Mouse (Mus musculus): ENCODE data around the gene Rhbdl3.
"Not testable (repeated sequence)": the region's sequence is repeated elsewhere in the genome, so short reads cannot be mapped to it uniquely, and the experiment has no call there.

Gene Rhbdl3

DNA sequence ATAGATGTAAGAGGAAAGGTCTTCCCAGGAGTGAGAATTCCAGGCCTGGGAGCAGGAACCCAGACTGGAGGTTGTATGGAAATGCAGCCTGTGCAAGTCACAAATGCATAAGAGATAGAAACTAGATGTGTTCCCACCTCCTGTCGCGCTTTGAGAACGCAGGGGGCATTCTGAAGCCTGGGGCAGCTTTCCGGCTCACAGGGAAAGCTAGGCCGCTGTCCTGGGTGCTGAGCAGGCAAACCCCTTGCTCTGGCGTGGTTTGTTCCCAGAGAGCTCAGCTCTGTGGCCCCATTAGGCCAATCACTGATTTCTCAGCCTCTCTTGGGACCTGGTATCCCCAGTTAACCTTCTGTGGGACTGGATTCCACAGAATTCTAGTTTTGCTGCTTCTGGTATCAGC lies 11.9 kb downstream of the Rhbdl3 start:
- no peak for DNase-seq (ENCODE audit: low spot score)

GRCm38 (mm10) chr11:80313462-80313861 lies 12.8 kb downstream of the Rhbdl3 start:
- no peak for DNase-seq (ENCODE audit: low spot score)

GRCm38 (mm10) chr11:80313944-80314343 lies 13.2 kb downstream of the Rhbdl3 start:
- no peak for DNase-seq (ENCODE audit: low spot score)

- DNase-seq (ENCODE audit: low spot score) = no peak
Observed at GRCm38 (mm10) chr11:80315743-80316639, 15.3 kb downstream of the Rhbdl3 start.

DNA sequence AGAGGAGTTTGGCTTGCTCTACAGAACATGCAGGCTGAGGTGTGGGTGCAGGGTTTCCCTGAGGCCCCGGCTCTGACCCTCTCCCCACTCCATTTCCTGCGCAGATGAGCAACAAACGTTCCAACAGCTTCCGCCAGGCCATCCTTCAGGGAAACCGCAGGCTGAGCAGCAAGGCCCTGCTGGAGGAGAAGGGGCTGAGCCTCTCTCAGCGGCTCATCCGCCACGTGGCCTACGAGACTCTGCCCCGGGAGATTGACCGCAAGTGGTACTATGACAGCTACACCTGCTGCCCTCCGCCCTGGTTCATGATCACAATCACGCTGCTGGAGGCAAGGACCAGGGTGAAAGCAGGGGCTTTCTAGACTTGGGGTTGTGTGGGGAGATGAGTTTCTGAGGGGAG lies 22.5 kb downstream of the Rhbdl3 start:
- DNase-seq (ENCODE audit: low spot score) = no peak

GRCm38 (mm10) chr11:80324636-80325035 lies 23.9 kb downstream of the Rhbdl3 start:
- no peak for DNase-seq (ENCODE audit: low spot score)

DNA sequence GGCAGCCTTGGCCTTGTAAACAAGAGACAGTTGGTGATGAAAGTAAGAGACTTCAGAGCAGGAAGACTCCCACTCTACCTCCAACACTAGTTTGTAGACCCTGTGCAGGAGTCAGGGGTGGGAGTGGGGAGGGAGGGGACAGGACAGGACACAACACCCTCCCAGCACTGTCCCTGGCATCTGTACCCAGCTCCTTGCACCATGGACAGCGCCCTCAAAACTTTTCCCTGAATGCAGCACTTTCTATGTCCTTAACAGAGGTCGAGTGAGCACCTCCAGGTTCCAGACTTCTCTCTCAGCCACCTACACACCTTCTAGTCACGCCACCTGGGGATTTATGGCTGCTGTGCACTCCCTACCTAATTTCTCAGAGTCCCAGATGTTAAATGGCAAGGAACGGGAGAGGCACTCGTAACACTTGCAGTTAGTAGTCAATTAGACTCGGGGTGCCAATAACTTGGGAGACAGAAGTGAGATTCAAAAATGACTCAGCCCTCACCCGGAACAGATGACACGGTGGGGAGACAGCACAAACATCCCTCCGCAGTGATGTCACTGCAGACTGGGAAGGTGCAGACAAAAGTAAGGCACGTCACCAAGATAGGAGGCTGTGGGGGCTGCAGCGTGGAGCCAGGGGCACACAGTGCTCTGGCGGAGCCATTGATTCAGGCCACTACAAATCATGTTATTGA lies 32.1 kb downstream of the Rhbdl3 start:
- DNase-seq (ENCODE audit: low spot score) = no peak

- DNase-seq (ENCODE audit: low spot score) = no peak
Observed at GRCm38 (mm10) chr11:80335609-80336350, 35.1 kb downstream of the Rhbdl3 start.

DNA sequence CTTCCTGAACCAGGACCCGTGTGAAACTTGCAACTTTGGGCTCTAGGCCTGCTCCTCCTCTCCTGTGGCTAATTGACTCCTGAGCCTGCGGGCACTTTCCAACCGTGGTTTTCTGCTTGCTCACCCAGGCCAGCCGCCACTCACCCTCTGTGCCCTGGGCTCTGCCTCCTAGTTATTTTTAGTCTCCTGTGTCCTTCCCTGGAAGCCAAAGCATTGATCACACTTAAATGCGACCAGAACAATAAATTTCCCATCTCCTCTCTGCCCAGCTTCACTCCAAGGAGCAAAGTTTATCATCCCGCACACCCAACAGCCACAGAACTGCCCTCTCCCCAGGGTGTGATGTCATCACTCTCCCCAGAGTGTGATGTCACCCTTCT lies 35.6 kb downstream of the Rhbdl3 start:
- no peak for DNase-seq (ENCODE audit: low spot score)

GRCm38 (mm10) chr11:80342482-80342881 lies 41.8 kb downstream of the Rhbdl3 start:
- no peak for DNase-seq (ENCODE audit: low spot score)

GRCm38 (mm10) chr11:80351832-80352430 lies 51.2 kb downstream of the Rhbdl3 start:
- peak; percentile 20 for DNase-seq (ENCODE audit: low spot score)

- DNase-seq (ENCODE audit: low spot score) = no peak
Observed at GRCm38 (mm10) chr11:80354832-80355231, 54.1 kb downstream of the Rhbdl3 start.

GRCm38 (mm10) chr11:80368949-80369348 lies 68.2 kb downstream of the Rhbdl3 start:
- no peak for DNase-seq (ENCODE audit: low spot score)

- no peak for DNase-seq (ENCODE audit: low spot score)
Observed at GRCm38 (mm10) chr11:80376651-80377050, 75.9 kb downstream of the Rhbdl3 start.

DNA sequence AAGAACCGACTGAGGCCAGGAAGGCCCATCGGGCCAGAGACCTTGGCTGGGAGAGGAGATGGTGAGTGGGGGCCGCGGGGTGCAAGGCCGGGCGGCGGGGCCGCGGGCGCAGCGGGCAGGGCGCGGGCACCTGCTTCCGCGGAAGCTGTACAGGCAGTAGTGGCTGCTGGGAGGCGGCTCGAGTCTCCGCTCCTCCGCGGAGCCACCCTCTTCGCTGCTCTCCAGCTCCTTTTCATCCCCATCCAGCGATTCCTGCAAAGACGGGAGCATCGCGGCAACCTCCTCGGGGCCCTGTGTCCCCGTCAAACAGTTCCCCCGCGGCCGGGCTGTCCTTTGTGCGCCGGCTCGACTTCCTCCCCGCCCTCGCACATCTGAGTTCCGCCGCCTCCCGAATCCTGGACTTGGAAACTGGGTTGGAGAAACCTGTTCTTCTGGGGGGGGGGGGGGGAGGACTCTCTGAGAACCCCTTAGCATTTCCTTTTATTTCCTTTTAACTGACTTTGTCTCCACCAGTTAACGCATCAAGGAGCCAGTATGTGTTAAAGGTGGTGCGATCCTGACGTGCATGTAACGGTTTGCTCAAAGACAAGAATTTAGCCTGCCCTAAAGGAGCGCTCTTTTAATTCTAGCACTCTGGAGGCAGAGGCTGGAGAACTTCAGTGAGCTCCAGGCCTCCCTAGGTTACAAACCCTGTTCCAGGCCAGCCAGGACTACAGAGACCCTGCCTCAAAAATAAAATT lies 77.2 kb downstream of the Rhbdl3 start, which contains the start of gene 5730455P16Rik:
TSS of gene 5730455P16Rik (minus strand) at position 323 of the 740 bp plus-strand sequence.
- DNase-seq (ENCODE audit: low spot score) = peak; percentile 56

- DNase-seq (ENCODE audit: low spot score) = not testable (repeated sequence)
Observed at GRCm38 (mm10) chr11:80378452-80379068, 77.8 kb downstream of the Rhbdl3 start.

DNA sequence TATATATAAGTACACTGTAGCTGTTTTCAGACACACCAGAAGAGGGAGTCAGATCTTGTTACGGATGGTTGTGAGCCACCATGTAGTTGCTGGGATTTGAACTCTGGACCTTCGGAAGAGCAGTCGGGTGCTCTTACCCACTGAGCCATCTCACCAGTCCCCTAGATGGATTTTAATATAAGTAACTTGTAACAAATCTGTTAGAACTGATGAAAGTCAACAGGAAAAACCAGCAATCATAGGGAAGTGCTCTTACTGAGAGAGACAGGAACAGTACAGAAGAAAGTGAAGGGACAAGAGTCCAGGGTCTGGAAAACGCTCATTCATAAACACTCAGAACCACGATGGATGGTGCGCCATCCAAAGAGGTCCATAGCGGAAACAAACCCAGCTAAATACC lies 78.5 kb downstream of the Rhbdl3 start:
- DNase-seq (ENCODE audit: low spot score) = not testable (repeated sequence)

GRCm38 (mm10) chr11:80382626-80383018 lies 81.9 kb downstream of the Rhbdl3 start:
- DNase-seq (ENCODE audit: low spot score) = no peak

DNA sequence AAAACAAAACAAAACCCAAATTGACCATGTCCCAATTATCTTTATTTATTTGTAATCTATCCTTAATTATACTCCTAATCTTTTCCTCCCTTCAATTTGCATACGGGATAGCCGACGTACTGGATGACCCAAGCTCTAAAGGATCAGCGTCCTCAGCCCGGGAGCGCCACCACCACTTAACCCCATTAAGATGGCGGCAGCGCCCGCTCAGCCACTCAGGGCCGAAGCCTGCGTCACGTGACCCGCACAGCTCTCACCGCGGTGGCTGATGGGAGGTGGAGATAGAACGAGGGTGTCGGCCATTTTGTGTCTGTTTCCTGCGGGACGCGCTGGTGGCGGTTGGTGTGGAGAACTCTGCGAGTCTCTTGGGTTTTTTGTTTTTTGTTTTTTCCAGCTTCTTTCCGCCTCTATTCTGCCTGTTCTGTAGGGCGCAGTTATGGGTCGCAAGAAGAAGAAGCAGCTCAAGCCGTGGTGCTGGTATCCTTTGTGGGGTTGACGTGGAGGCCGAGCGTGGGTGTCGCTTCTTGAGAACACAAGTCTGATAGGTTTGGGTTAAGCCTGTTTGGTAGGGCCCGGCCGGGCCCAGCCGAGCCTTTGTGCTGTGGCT lies 82.4 kb downstream of the Rhbdl3 start, which contains the start of gene Zfp207:
TSS of gene Zfp207 (plus strand) at position 261 of the 607 bp plus-strand sequence.
- peak; percentile 94 for DNase-seq (ENCODE audit: low spot score)

GRCm38 (mm10) chr11:80383626-80384046 lies 82.9 kb downstream of the Rhbdl3 start:
- DNase-seq (ENCODE audit: low spot score) = no peak

Measured in ovary, adult 18-20 months (tissue).